Mouse (Mus musculus) cerebellum, adult 2 months (tissue): ENCODE results near the gene Prss41.

Source experiments
- CTCF ChIP-seq: fragments of 200-500 bp; IDR thresholded peaks from 2 replicates; pipeline ENCODE4 v1.5.1; 2011; ENCODE audit warnings: low read depth, mild to moderate bottlenecking, control low read depth, low read length, moderate library complexity, borderline replicate concordance; ENCODE audit not compliant: insufficient read depth
- POLR2A ChIP-seq: fragments of 200-500 bp; IDR thresholded peaks from 2 replicates; pipeline ENCODE4 v1.6.1; 2011; ENCODE audit warnings: low read length, control low read depth, borderline replicate concordance; ENCODE audit not compliant: insufficient read depth

GRCm38 (mm10) chr17:23795323-23795722, 48.6 kb downstream of the Prss41 start:
- no peak for TF ChIP-seq CTCF
- TF ChIP-seq POLR2A, result no peak
